Mouse (Mus musculus): Measurements from ENCODE around the gene St6galnac3.
A peak's percentile ranks its signal among the peaks of the same experiment; 100 is the strongest.

St6galnac3 gene

DNA sequence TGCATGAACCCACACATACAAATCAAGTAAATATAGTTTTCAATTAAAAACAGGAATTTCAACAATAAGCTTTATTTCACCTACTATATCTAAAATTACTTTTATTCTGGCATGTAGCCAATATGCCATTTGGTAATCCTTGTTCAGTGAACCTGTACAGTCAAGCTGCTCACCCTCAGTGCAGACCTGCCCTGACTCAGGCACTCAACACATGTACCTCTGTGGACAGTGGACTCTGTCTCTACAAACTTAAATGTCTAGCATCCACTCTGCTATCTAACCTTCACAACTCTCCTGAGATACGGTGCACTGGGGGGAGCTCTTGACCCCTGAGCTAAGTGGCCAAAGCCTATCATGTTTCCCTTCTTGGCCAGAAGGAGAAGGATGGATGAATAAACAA, 137.4 kb downstream of the St6galnac3 start:
- no peak for DNase-seq (ENCODE audit: low read depth, low spot score)

- DNase-seq (ENCODE audit: low read depth, low spot score) = no peak
These were observed 140.1 kb downstream of the St6galnac3 start for GRCm38 (mm10) chr3:153584836-153585235.

DNA sequence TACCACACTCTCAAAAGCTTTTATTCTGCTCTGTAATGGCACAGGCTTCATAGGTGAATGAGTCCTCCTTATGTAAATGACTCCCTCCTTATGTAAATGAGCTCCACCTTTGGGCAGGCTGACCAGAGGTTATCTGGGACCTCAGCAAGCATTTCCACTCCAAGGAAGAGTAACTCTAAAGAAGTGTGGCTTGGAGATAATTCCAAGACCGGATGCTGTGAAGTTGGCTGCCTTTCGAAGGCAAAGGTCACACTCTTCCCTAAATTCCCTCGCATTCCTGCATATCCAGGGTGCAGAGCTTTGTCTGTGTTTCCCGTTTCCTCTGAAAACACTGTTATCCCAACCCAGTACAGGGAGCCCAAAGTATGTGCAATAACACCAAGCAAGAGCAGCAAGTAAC, 142.9 kb downstream of the St6galnac3 start:
- DNase-seq (ENCODE audit: low read depth, low spot score) = no peak

DNA sequence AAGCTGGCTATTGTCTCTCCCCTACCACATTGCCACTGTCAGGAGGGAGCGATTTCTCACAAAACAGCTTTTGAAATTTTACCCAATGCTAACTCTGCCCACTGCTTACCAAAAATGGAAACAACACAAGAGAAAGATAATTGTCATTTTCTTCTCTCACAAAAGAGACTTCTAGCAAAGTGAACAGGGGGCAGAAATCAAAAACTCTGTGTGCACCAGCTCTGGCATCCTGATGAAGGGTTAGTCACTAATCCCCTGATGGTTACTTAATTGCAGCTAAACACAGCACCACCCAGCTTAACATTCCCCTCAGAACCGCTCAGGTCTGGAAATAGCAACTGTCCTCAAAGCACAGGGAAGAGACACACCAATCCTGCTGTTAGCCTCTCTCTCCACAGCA, 144.3 kb downstream of the St6galnac3 start:
- DNase-seq (ENCODE audit: low read depth, low spot score) = no peak

- DNase-seq (ENCODE audit: low read depth, low spot score) = no peak
These were observed 144.8 kb downstream of the St6galnac3 start for GRCm38 (mm10) chr3:153580136-153580535.

GRCm38 (mm10) chr3:153577286-153577685, 147.7 kb downstream of the St6galnac3 start:
- no peak for DNase-seq (ENCODE audit: low read depth, low spot score)

- no peak for DNase-seq (ENCODE audit: low read depth, low spot score)
These were observed 153.8 kb downstream of the St6galnac3 start for GRCm38 (mm10) chr3:153571152-153571551.

DNA sequence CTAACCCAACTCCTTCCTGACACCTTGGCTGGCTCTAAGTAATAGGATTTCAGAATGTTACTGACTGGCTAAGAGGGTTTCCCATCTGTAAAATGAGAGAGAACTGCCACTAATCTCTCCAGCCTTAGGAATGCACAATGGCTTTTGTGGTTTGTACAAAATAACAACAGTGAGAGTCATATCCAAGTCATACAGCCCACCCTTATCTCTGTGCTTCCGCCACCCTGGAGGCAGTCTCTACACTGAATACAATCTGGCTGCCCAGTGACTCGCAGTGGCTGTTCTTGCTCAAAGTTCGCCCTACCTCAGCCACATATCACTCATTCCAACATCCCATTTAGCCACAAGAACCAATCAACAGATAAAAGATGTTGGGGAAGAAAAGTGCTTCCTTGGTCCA, 156.2 kb downstream of the St6galnac3 start:
- DNase-seq (ENCODE audit: low read depth, low spot score) = no peak

- no peak for DNase-seq (ENCODE audit: low read depth, low spot score)
These were observed 157.1 kb downstream of the St6galnac3 start for GRCm38 (mm10) chr3:153567913-153568312.

- DNase-seq (ENCODE audit: low read depth, low spot score) = no peak
These were observed 157.5 kb downstream of the St6galnac3 start for GRCm38 (mm10) chr3:153567512-153567911.

DNA sequence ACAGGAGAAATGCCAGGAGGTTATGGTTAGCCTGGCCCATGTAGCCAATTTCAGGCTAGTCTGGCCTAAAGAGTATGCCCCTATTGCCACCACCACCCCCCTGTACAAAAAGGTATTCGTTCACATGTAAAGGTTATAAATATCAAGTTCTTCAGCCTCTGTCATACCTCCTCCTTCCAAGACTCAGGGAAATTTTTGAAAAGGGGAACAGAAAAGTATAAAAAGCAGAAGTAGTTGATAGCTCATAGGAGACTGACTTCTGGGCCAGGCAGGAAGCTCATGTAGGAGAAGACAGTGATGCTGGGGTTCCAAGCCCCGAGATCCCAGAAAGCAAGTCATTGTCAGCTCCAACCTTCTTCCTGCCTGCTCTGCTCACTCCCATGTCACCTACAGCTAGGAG, 158.9 kb downstream of the St6galnac3 start:
- DNase-seq (ENCODE audit: low read depth, low spot score) = no peak

DNA sequence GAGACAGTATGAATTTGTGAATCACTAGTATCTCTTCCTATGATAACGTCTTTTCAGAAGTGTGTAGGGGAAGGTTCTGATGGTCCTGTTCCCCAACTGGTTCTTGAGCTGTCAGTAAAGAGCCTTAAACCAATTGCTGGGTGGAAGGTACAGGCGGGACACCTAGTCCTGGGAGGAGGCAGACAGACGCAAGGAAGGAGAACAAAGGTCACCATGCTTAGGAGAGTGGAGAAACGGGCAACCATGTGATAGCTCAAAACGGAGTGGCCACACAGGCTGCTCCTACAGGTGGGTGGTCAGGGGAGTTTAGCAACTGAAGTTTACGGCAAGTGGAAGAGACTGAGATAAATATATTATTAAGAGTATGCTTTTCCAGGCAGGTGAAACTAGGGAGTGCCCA, 164.1 kb downstream of the St6galnac3 start:
- no peak for DNase-seq (ENCODE audit: low read depth, low spot score)

- DNase-seq (ENCODE audit: low read depth, low spot score) = no peak
These were observed 165.4 kb downstream of the St6galnac3 start for GRCm38 (mm10) chr3:153559586-153559985.

- DNase-seq (ENCODE audit: low read depth, low spot score) = no peak
These were observed 168.4 kb downstream of the St6galnac3 start for GRCm38 (mm10) chr3:153556621-153557020.

DNA sequence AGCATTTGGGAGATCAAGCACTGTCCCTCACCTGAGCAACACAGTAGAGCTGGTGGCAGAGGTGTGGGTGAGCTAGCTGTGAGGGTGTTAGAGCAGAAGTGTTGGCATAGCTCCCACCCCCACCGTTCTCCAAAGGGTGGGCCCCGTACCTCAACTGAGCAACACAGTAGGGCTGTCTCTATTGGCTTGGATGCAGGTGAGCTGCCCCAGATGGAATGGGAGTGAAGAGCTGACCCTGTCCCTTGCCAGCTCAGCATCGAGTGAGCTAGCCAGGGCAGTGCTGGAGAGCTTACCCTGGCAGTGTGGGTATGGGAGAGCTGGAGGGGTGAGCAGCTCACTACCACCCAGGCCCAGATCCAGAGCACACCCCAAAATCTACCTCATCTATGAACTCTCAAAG, 171.3 kb downstream of the St6galnac3 start:
- no peak for DNase-seq (ENCODE audit: low read depth, low spot score)

- no peak for DNase-seq (ENCODE audit: low read depth, low spot score)
These were observed 171.7 kb downstream of the St6galnac3 start for GRCm38 (mm10) chr3:153553226-153553625.

GRCm38 (mm10) chr3:153546936-153547683, 177.9 kb downstream of the St6galnac3 start:
- DNase-seq (ENCODE audit: low read depth, low spot score) = no peak

- no peak for DNase-seq (ENCODE audit: low read depth, low spot score)
These were observed 185.1 kb downstream of the St6galnac3 start for GRCm38 (mm10) chr3:153539851-153540250.

DNA sequence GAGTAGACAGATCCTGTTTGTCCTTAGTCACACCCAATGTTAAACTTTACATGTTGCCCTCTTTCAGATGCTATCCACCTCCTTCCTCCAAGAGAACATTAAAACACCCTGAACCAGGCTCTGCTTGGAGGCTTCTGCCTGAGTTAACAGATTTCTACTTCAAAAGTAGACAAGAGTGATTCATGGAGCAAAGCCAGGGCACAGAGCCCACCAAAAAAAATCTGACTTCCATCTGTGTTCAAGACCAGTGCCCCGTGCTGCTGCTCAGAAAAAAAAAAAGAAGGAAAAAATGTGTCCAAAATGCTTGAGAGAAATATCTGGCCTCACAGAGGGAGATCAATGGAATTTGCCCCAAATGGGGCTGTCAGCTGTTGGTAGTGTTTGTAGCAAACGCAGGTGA, 186.6 kb downstream of the St6galnac3 start:
- DNase-seq (ENCODE audit: low read depth, low spot score) = no peak

GRCm38 (mm10) chr3:153537435-153537834, 187.5 kb downstream of the St6galnac3 start:
- DNase-seq (ENCODE audit: low read depth, low spot score) = no peak

- DNase-seq (ENCODE audit: low read depth, low spot score) = no peak
These were observed 188.7 kb downstream of the St6galnac3 start for GRCm38 (mm10) chr3:153536260-153536659.

- DNase-seq (ENCODE audit: low read depth, low spot score) = no peak
These were observed 195.8 kb downstream of the St6galnac3 start for GRCm38 (mm10) chr3:153529174-153529573.

DNA sequence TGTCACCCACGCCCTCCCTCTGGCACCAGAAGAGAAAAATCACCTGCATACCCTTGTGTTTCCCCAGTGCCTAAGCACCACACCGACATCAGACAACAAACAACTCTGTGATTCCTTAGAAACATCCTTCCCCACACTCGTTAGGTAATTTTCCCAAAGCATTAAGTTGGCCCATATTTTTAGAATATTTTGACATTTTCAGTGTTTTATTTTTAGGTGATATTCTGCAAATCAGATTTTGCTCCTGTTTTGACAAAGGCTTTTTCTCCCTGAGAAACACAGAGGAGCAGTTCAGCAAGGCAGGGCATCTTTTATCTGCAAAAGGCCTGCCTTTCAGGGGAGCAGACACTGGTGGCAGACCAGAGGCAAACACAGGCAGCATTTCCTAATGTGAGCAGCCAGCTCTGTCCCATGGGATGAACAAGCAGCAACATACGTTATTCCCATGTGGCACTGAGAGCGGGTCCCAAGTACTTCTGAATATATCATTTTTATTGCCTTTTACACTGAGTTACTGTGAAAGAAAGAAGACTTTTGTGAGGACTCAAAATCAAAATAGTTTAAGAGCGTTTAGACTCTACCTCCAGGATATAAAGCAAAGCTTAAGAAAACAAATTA, 199.7 kb downstream of the St6galnac3 start:
- DNase-seq (ENCODE audit: low read depth, low spot score) = peak; percentile 49

All from mesoderm, embryonic 11.5 days (tissue).